18 mouse cellular contexts compared by ENCODE assay signal in genomic region chr6:40152241-40152640, GRCm38 (mm10).
DNase-seq lines count a peak whose midpoint lies in the region; ATAC-seq and TF ChIP-seq lines count a peak whose summit lies in the region.
"Had no signal": no experiment of that assay in that cellular context is flagged by ENCODE, and none has a peak within 500 bp of the region (broad histone marks: within the 10 kb centered on the region; RNA-seq: fewer than 3 reads in every experiment).

No protein-coding gene starts in this region.

- no peaks in the 10 kb centered on the region for H3K4me1 ChIP-seq in hindbrain, postnatal 0 days (ENCODE audit: insufficient read depth, low read length)
- no peaks in the 10 kb centered on the region for H3K4me1 ChIP-seq in hindbrain, embryonic 14.5 days (replicated peaks; ENCODE audit: control insufficient read depth, insufficient read depth, low read length)
- H3K4me1 ChIP-seq in neural tube, embryonic 13.5 days (replicated peaks), result no peaks in the 10 kb centered on the region
- H3K4me1 ChIP-seq: embryonic facial prominence, embryonic 15.5 days; heart, embryonic 13.5 days; hindbrain, embryonic 12.5 days had no signal

- H3K27me3 ChIP-seq in hindbrain, postnatal 0 days (ENCODE audit: insufficient read depth, low read length), result no peaks in the 10 kb centered on the region
- H3K27me3 ChIP-seq in hindbrain, embryonic 14.5 days (ENCODE audit: control insufficient read depth, insufficient read depth, low read length), result no peaks in the 10 kb centered on the region
- H3K27me3 ChIP-seq in neural tube, embryonic 13.5 days, result no peaks in the 10 kb centered on the region
- H3K27me3 ChIP-seq: embryonic facial prominence, embryonic 15.5 days; heart, embryonic 13.5 days; hindbrain, embryonic 12.5 days had no signal

- no peak overlapping the region for H3K27ac ChIP-seq in hindbrain, postnatal 0 days
- H3K27ac ChIP-seq in hindbrain, embryonic 14.5 days, result no peak overlapping the region
- 0 out of 2 replicates have a peak overlapping the region, but pooled peaks have one; percentile 3 for H3K27ac ChIP-seq in neural tube, embryonic 13.5 days (replicated peaks)
- H3K27ac ChIP-seq: embryonic facial prominence, embryonic 15.5 days; heart, embryonic 13.5 days; hindbrain, embryonic 12.5 days had no signal

- no peak for ATAC-seq in hindbrain, postnatal 0 days
- ATAC-seq in hindbrain, embryonic 14.5 days (ENCODE audit: low FRiP score), result no peak
- no peak for ATAC-seq in neural tube, embryonic 13.5 days (ENCODE audit: low read depth)
- ATAC-seq in erythroblast, adult 5-6 weeks (replicated peaks; ENCODE audit: low FRiP score, poor library complexity, severe bottlenecking), result no peak
- ATAC-seq: forebrain, embryonic 16.5 days; intestine, embryonic 16.5 days had no signal

- no peak overlapping the region for H3K4me3 ChIP-seq in hindbrain, postnatal 0 days (ENCODE audit: low read length)
- H3K4me3 ChIP-seq in hindbrain, embryonic 14.5 days (replicated peaks; ENCODE audit: low read length), result no peak overlapping the region
- H3K4me3 ChIP-seq in neural tube, embryonic 13.5 days, result no peak overlapping the region
- H3K4me3 ChIP-seq: embryonic facial prominence, embryonic 15.5 days; heart, embryonic 13.5 days; hindbrain, embryonic 12.5 days had no signal

- no peak overlapping the region for H3K4me2 ChIP-seq in hindbrain, postnatal 0 days (ENCODE audit: low read depth, low read length)
- H3K4me2 ChIP-seq in hindbrain, embryonic 14.5 days (replicated peaks), result no peak overlapping the region
- no peak overlapping the region for H3K4me2 ChIP-seq in neural tube, embryonic 13.5 days
- H3K4me2 ChIP-seq: embryonic facial prominence, embryonic 15.5 days; heart, embryonic 13.5 days; hindbrain, embryonic 12.5 days had no signal

- no peaks in the 10 kb centered on the region for H3K36me3 ChIP-seq in hindbrain, postnatal 0 days (ENCODE audit: insufficient read depth, low read length)
- H3K36me3 ChIP-seq in hindbrain, embryonic 14.5 days (replicated peaks; ENCODE audit: control insufficient read depth, insufficient read depth), result no peaks in the 10 kb centered on the region
- no peaks in the 10 kb centered on the region for H3K36me3 ChIP-seq in neural tube, embryonic 13.5 days
- H3K36me3 ChIP-seq: embryonic facial prominence, embryonic 15.5 days; heart, embryonic 13.5 days; hindbrain, embryonic 12.5 days had no signal

- H3K9me3 ChIP-seq in hindbrain, postnatal 0 days (ENCODE audit: low read length), result no peaks in the 10 kb centered on the region
- H3K9me3 ChIP-seq in hindbrain, embryonic 14.5 days (ENCODE audit: control insufficient read depth, low read length), result no peaks in the 10 kb centered on the region
- H3K9me3 ChIP-seq in neural tube, embryonic 13.5 days, result no peaks in the 10 kb centered on the region
- H3K9me3 ChIP-seq: embryonic facial prominence, embryonic 15.5 days; heart, embryonic 13.5 days; hindbrain, embryonic 12.5 days had no signal

- no peak overlapping the region for H3K9ac ChIP-seq in hindbrain, postnatal 0 days (replicated peaks; ENCODE audit: low read length)
- H3K9ac ChIP-seq in hindbrain, embryonic 14.5 days, result no peak overlapping the region
- H3K9ac ChIP-seq in neural tube, embryonic 13.5 days, result no peak overlapping the region
- H3K9ac ChIP-seq: embryonic facial prominence, embryonic 15.5 days; heart, embryonic 13.5 days; hindbrain, embryonic 12.5 days had no signal

- DNase-seq in cerebellum, postnatal 25 days, result peak; percentile 35 to 53
- no peak for DNase-seq in cerebellum, adult 8-10 months
- peak; percentile 31 for DNase-seq in hindbrain, postnatal 0 days (ENCODE audit: low spot score)
- DNase-seq in hindbrain, embryonic 14.5 days (ENCODE audit: low spot score), result no peak
- no peak for DNase-seq in neural tube, embryonic 10.5 days (ENCODE audit: extremely low spot score, low spot score)
- DNase-seq: adrenal gland, adult 2 months; adrenal gland, postnatal 25 days; embryo, embryonic 11 days; gastrocnemius, postnatal 14 days; heart, postnatal 36 days; kidney, adult 2 months had no signal

- TF ChIP-seq CTCF in hindbrain, postnatal 0 days (IDR thresholded peaks at IDR 0.05; ENCODE audit: low read depth), result no peak

- 76% methylated on average over 8 of the region's 8 CpGs for WGBS in hindbrain, postnatal 0 days
- 93% methylated on average over 8 of the region's 8 CpGs for WGBS in hindbrain, embryonic 14.5 days
- 93% methylated on average over 8 of the region's 8 CpGs for WGBS in neural tube, embryonic 13.5 days

Comparison
In these comparisons a context has a peak if more than half of its experiments do, and no peak if none do; other contexts are left out.
1. DNase-seq: peak in cerebellum, postnatal 25 days (2 of 2) and hindbrain, postnatal 0 days (single experiment); none in cerebellum, adult 8-10 months (single experiment), hindbrain, embryonic 14.5 days (single experiment) and neural tube, embryonic 10.5 days (single experiment).